Mouse (Mus musculus) small intestine, adult 2 months (tissue): ENCODE results near the gene Rims1. TPM values are rescaled to one million over a fixed set of nuclear protein-coding genes. Genes with fewer than 3 reads are reported as not detected.

Experiments used
- H3K27ac ChIP-seq: fragments of 200-500 bp; 2 replicates; pipeline ENCODE4 v1.5.1; 2012; ENCODE audit warnings: low read depth, low read length, control low read depth, inconsistent platforms; ENCODE audit not compliant: insufficient read depth
- H3K27me3 ChIP-seq: fragments of 200-500 bp; 2 replicates; pipeline ENCODE4 v1.6.1; 2012; ENCODE audit warnings: mild to moderate bottlenecking, moderate library complexity, low read length, inconsistent platforms; ENCODE audit not compliant: control insufficient read depth, insufficient read depth
- H3K36me3 ChIP-seq: fragments of 200-500 bp; 2 replicates; pipeline ENCODE4 v1.6.1; 2012; ENCODE audit warnings: mild to moderate bottlenecking, low read length, control low read depth, inconsistent platforms; ENCODE audit not compliant: control insufficient read depth, insufficient read depth
- H3K4me1 ChIP-seq: fragments of 200-500 bp; 2 replicates; pipeline ENCODE4 v1.6.1; 2012; ENCODE audit warnings: low read length, inconsistent platforms, mixed read lengths; ENCODE audit not compliant: control insufficient read depth, insufficient read depth, insufficient read length
- H3K4me3 ChIP-seq: fragments of 200-500 bp; 2 replicates; pipeline ENCODE4 v1.5.1; 2012; ENCODE audit warnings: low read depth, mild to moderate bottlenecking, control low read depth, inconsistent platforms, low read length, moderate library complexity
- CTCF ChIP-seq: fragments of 200-500 bp; IDR thresholded peaks from 2 replicates; pipeline ENCODE4 v1.5.1; 2012; ENCODE audit warnings: low read depth, mild to moderate bottlenecking, control low read depth, inconsistent platforms, low read length, moderate library complexity, mixed read lengths; ENCODE audit not compliant: insufficient replicate concordance, insufficient read length; ENCODE audit errors: extremely low read depth
- POLR2A ChIP-seq: fragments of 200-500 bp; IDR thresholded peaks from 2 replicates; pipeline ENCODE4 v1.6.1; 2012; ENCODE audit warnings: low read depth, mild to moderate bottlenecking, control low read depth, inconsistent platforms, low read length, moderate library complexity
- WGBS: fragments of 180-500 bp; shearing (Covaris S2); methylation state at CpG from one replicate; pipeline ENCODE4 v1.1.7; 2018; 5-methylcytosine and 5-hydroxymethylcytosine counted together
- polyA plus RNA-seq: library from polyadenylated mRNA; depleted of rRNA; stranded (reverse); fragments of >200 nt; gene quantifications from 2 replicates; pipeline ENCODE4 v1.2.3, GENCODE M21; 2012

The Rims1 gene
- polyA plus RNA-seq, 1 experiment: 0.68 TPM

- Histone ChIP-seq H3K4me3 (no peak overlapping the region), H3K36me3 (no peaks in the 10 kb centered on the region), H3K4me1 (no peaks in the 10 kb centered on the region), H3K27ac (no peak overlapping the region), H3K27me3 (no peaks in the 10 kb centered on the region)
- WGBS: 82% methylated on average over 5 of the region's 5 CpGs
- TF ChIP-seq POLR2A (no peak), CTCF (no peak)
Observed at GRCm38 (mm10) chr1:22744655-22745054, 61.1 kb downstream of the Rims1 start.

GRCm38 (mm10) chr1:22737491-22737890 lies 68.3 kb downstream of the Rims1 start:
- Histone ChIP-seq H3K27ac (no peak overlapping the region), H3K4me3 (no peak overlapping the region), H3K36me3 (no peaks in the 10 kb centered on the region), H3K27me3 (no peaks in the 10 kb centered on the region), H3K4me1 (no peaks in the 10 kb centered on the region)
- 83% methylated on average over 6 of the region's 6 CpGs for WGBS
- no peak for TF ChIP-seq POLR2A
- no peak for TF ChIP-seq CTCF

- Histone ChIP-seq H3K4me1 (no peaks in the 10 kb centered on the region), H3K27ac (no peak overlapping the region), H3K4me3 (no peak overlapping the region), H3K27me3 (no peaks in the 10 kb centered on the region), H3K36me3 (no peaks in the 10 kb centered on the region)
- WGBS: 86% methylated on average over 2 of the region's 2 CpGs
- TF ChIP-seq CTCF: no peak
Observed at GRCm38 (mm10) chr1:22734429-22734828, 71.4 kb downstream of the Rims1 start.

GRCm38 (mm10) chr1:22733281-22733680 lies 72.5 kb downstream of the Rims1 start:
- 83% methylated on average over 1 of the region's 1 CpGs for WGBS
- no peak for TF ChIP-seq CTCF
- no peak for TF ChIP-seq POLR2A
- no peaks in the 10 kb centered on the region for H3K27me3 ChIP-seq
- no peak overlapping the region for H3K4me3 ChIP-seq
- no peaks in the 10 kb centered on the region for H3K4me1 ChIP-seq
- H3K36me3 ChIP-seq: no peaks in the 10 kb centered on the region
- H3K27ac ChIP-seq: no peak overlapping the region

GRCm38 (mm10) chr1:22728207-22728606 lies 77.6 kb downstream of the Rims1 start:
- WGBS: 63% methylated on average over 4 of the region's 4 CpGs
- Histone ChIP-seq H3K36me3 (no peaks in the 10 kb centered on the region), H3K27ac (no peak overlapping the region), H3K4me3 (no peak overlapping the region), H3K4me1 (no peaks in the 10 kb centered on the region), H3K27me3 (no peaks in the 10 kb centered on the region)
- TF ChIP-seq POLR2A: no peak
- no peak for TF ChIP-seq CTCF

- TF ChIP-seq POLR2A (no peak), CTCF (no peak)
- Histone ChIP-seq H3K27me3 (no peaks in the 10 kb centered on the region), H3K27ac (no peak overlapping the region), H3K36me3 (no peaks in the 10 kb centered on the region), H3K4me3 (no peak overlapping the region), H3K4me1 (no peaks in the 10 kb centered on the region)
Observed at GRCm38 (mm10) chr1:22721706-22722105, 84.1 kb downstream of the Rims1 start.

GRCm38 (mm10) chr1:22720714-22721113 lies 85.1 kb downstream of the Rims1 start:
- no peaks in the 10 kb centered on the region for H3K4me1 ChIP-seq

GRCm38 (mm10) chr1:22709461-22709860 lies 96.3 kb downstream of the Rims1 start:
- no peak overlapping the region for H3K4me3 ChIP-seq
- 60% methylated on average over 2 of the region's 2 CpGs for WGBS
- H3K27ac ChIP-seq: no peak overlapping the region
- H3K4me1 ChIP-seq: no peaks in the 10 kb centered on the region
- TF ChIP-seq POLR2A: no peak
- TF ChIP-seq CTCF: no peak
- H3K36me3 ChIP-seq: no peaks in the 10 kb centered on the region
- no peaks in the 10 kb centered on the region for H3K27me3 ChIP-seq

More at GRCm38 (mm10) chr1:22720714-22721113, 85.1 kb downstream of the Rims1 start:
- no peak for TF ChIP-seq CTCF
- TF ChIP-seq POLR2A: no peak
- Histone ChIP-seq H3K27ac (no peak overlapping the region), H3K36me3 (no peaks in the 10 kb centered on the region), H3K4me3 (no peak overlapping the region), H3K27me3 (no peaks in the 10 kb centered on the region)
- WGBS: 62% methylated on average over 2 of the region's 2 CpGs
